Mouse (Mus musculus) adrenal gland, postnatal 10 days (tissue): ENCODE measurements at regions not wholly inside any gene's neighbourhood (a gene's known extent, or its start where the extent isn't known, plus 50 kb on each side); places are given as distances from the start of the nearest gene placed in this dataset.
A peak's percentile ranks its signal among the peaks of the same experiment; 100 is the strongest.

Experiments
- DNase-seq: peaks from one replicate; pipeline ENCODE4 v3.0.0; 2021; ENCODE audit warnings: mixed read lengths

DNA sequence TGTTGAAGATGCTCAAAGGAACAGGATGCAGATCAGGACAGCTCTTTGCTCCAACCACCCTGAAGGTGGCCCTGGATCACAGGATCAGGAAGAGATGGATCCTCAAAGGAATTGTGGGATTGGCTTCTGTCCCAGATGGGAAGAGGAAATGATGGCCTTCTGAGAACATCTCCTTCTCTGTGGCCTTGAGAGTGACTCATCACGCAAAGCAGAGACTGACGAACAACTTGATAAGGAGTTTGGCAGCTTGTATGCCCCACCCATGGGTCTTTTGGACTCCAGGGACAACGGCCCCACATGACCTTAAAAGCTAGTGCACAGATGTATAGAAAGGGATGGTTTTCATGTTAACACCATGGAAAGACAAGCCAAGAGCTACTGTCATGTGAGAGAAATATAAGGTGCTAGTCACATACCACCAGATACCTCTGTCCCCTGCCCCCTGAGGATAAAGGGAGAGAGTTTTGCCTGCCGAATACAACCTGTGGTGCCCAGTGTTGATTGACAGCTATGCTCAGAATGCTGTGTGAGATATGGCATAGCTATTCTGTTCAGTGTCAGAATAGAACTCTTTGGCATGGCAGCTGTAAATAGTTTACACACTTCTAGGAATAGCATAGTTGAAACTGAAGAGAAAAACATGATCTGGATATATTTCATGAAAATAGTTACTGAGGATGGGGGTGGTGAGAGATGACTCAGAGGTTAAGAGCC is 109.2 kb upstream of the S1pr3 start:
- DNase-seq = peak; percentile 51

DNA sequence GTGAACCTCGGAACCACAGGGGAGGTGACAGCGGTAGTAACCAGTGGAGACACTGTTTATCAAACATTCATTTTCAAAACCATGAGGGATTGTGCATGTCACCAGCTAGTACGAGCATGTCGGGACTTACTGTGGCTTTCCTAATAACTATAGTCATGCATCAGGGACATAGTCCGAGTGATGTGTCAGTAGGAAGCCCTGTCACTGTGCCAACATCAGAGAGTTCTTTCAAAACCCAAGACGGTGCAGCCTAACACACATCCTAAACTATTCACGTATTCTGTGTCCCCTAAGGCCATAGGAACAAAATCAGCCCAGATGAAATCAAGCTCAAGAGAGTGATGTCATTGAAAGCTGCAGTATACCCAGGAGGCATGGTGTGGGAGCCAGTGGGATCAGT is 107.0 kb upstream of the S1pr3 start:
- DNase-seq = no peak

DNA sequence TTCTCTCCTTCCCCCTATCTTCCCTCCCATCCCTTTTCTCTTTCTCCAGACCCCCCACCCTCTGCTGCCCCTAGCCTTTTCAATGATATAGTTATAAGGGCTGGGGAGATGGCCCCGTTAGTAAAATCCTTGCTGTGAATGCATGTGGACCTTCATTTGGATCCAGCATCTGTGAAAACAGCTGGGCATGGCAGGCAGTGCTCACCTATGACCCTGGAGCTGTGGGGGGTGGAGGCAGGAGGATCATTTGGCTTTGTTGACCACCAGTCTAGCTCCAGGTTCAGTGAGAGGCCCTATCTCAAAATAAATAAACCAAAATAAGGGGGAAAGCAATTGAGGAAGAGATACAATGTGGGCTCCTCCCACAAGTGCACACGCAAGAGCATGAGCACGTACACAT is 105.3 kb upstream of the S1pr3 start:
- DNase-seq = no peak

DNA sequence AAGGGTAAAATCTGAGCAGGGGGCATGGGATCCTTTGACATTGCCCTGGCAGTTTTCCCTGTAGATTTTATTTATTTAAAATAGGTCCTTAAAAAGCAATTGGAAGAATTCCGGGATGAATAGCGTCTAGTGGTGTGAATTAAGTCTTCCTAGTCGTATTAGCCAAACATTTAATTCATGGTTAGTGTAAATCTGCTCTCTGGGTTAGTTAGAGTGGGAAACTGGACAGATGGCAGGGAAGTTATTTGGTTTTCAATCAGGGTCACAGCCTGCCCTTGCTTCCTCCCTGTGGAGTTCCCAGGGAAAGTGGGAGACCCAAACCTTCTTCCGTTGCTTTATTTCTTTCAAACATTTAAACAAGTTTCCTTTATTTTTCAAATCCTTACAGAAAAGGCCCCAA is 103.8 kb upstream of the S1pr3 start:
- no peak for DNase-seq

DNA sequence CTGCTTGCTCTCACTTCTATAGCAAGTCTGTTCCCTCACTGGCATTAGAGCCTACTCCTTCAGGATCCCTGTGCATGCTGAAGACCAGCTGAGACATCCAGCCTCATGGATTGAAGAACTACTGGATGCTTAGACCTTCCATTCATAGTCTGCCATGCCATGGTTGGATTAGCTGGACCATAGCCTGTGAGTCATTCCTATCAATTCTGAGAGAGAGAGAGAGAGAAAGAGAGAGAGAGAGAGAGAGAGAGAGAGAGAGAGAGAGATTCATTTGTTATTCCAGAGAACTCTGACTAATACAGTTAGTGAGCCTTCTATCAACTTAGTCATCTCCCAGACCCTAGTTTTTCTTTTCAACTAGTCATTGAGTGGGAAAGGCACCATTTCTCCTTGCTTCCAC is 99.0 kb upstream of the S1pr3 start:
- no peak for DNase-seq

DNA sequence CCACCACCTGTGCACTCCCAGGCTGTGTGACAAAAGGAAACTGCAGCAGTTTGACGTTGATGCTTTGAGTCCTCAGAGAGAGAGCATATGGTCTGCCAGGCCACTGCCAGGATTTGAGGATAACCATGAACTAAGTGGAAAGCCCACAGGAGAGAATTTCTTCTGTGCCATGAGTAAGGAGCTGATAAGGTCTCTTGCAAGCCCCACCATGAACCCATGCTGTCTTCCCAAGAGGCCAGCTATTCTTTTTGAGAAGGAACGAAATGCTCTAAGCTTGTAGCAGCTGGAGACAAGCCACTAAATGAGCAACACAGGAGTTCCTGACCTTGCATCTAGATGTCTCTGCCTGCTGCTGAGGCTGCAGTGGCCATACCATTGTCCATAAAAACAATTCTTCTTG is 98.4 kb upstream of the S1pr3 start:
- DNase-seq = no peak

DNA sequence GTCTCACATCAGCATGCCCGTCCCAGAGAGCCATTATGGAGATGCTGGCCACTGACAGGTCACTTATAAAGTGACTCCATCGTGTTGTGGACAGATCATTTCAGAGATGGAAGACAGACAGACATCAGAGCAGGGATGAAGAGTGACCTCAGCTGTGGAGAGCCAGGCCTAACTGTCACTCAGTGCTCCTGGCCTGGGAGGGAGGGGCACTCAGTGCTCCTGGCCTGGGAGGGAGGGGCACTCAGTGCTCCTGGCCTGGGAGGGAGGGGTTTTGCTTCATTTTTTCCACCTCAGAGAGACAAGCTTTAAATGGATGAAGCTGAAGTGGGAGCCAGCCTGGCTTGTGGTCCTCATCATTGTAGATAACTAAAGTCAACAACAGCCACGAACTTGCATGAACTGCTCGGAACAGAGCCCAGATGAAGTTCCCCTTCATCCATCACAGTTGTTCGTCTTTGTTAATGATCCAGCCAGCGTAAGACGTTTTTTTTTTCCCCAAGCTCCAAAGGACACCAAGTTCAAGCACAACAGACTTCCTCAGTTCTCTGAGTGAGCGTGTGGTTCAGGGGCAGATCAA is 96.7 kb upstream of the S1pr3 start:
- DNase-seq = no peak

DNA sequence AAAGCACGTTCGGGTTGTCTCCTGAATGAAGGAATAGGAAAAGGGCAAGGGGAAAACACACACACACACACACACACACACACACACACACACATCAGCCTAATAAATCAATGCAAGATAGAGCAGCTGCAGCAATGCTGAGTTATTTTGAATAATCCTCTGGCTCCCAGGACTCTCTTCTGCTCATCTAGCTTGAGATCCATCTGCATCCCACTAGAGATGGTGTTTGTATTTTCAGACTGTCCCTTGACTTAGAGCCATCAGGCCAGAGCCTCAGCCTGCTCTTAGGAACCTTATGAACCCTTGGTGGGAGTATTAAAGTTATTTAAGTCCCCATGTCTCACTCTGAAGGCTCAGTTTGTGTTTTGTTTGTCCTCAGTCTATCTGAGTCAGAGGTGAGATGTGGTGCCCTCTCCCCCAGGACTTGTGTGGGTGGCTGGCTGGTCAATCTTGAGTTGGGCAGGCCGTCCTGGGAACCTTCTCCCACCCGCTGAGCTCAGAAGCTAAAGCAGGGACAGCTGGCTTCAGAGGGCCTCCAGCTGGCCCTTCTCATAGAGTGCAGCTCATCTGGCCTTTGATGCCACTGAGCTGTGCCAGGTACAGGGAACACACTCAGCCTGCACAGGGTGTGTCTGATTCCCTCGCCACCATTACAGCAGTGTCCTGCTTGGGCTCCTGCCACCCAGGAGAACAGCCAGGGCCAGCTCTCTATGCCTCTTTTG is 95.1 kb upstream of the S1pr3 start:
- DNase-seq = no peak

DNA sequence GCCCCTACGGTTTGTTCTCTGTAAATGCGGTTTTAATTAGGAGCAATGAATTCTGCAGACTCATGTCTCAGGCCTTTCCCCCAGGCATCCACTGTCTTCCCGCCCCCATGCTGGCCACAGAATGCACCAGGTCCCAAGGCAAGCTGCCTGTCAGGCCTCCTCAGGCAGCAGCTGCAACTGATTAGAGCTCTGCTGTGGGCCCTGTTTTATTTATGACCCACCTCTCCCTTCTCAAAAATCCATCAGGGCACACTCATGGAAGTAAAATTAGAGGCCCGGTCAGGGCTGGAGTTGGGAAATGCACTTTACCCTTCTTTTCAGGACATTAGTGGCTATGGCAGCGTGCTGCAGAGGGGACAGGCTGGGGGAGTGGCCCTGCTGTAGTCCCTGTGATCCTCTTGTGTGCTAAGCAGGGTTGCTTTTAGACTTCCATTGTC is 93.9 kb upstream of the S1pr3 start:
- peak; percentile 43 for DNase-seq

DNA sequence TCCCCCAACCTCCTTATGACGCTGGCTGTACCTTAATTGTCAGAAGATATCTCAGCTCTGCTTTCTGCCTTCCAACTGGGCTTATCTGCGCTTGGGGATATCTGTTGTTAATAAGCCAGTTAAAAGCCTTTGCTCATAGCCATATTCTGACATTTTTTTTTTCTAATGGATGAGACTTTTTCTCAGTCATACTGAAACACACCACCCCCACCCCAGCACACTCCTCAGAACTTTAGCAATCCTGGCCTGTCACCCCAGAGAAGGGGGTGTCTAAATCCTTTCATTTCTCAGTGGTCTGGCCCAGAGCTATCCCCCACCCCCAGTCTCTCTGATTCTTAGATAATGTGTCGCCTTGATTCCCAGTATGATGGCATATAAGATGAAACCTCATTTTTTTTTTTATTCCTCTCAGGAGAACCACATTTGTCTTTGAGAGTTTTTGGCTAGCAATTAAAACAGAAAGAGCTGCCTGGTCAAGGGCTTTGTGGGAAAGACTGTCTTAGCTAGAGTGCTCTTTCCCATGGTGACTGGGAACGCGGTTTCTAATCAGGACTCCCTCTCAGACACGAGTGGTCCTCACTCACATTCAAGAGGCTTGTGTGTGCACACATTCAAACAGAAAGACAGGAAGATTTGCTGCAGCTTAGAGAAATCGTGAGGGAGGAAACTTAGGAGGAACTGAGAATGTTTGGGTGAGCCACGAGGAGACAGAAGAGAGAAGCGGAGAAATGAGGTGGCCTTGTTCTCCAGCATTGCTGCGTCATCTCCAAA is 93.2 kb upstream of the S1pr3 start:
- no peak for DNase-seq

DNA sequence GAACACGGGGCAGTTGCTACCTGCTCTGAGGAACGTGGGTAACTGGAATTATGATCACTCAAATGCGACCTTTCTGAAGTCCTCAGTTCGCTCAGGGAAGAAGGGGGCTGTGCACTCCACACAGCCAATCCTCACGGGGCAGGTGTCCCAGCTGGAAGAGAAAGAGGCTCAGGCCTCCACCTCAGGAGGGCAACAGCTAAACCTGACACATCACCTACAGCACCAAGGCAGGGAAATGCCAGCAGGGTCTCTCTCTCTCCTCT is 92.7 kb upstream of the S1pr3 start:
- no peak for DNase-seq

DNA sequence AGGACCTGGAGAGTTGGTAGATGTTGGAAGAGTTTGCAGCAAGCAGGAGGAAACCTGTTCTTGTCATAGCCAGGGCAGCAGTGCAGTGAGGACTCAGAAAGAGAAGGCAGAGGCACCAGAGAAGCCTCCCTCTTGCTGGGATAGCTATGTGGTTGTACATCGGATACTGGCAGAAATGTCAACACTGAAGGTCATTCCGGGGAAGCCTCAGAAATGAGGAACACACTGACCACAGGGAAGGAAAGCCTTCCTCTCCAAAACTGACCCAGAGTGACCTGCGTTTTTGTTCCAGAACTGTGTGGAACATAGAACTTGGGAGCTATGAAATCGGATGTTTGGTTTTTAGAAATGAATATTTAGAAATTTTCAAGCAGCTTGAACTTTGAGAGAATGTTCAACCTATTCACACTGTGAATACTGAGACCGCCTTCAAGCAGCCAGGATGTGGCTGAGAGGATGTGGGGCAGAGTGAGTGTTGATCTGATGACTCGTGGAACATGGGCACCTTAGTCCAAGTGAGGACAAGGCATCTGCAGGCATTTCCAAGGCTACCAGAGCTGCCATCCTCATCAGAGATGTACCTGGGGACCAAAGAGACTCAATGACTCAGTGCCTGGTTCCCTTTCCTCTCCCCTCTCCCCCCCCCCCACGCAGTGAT is 85.3 kb upstream of the S1pr3 start:
- no peak for DNase-seq

DNA sequence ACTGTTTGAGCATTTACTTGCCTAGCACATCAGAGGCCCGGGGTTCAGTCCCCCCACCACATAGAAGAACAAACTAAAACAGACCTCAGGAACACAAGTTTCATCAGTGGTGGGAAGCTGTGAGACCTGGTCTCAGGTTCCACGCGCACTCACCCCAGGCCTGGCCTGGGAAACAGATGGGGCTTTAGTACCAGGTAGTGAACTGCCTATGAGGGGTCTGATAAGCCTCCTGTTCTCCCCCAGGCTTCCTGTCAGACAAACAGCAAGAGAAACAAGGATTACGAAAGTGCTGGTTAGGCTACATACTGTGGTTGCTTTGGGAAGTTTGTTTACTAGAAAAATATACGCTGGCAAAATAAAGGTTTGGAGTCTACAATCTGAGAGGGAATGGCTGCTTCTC is 83.7 kb upstream of the S1pr3 start:
- DNase-seq = no peak

DNA sequence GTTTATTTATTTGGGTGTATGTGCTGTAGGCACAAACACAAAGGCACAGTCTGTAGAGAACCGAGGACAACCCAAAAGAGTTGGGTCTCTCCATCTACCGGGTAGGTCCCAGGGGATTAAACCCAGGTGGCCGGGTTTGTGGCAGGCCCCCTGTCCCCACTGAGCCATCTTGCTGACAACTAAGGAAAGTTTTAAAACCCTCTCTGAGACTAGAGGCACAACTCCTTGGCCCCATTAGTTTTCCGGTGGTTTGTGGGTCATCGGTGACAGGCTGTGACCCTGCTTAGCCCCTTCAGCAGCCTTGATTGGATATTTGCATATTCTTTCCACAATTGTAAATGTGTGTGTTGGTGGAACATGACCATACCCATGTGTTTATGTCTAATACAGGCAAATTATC is 83.1 kb upstream of the S1pr3 start:
- DNase-seq = no peak

DNA sequence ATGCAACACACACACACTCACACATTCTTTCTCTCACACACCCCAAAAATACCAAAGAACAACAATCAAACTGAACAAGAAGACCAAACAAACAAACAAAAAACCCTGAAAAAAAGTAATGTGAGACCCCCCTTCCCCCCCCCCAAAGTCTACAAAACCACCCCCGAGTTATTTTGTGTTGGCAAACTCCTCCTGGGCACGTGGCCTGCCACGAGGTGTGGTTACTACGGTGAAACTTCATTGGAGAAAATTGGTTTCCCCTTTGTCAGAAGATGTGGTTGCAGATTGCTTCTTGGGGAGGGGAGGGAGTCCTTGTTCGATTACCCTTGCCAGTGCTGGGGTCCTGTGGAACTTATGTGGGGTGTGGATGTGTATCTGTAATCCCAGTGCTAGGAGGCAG is 82.3 kb upstream of the S1pr3 start:
- no peak for DNase-seq

DNA sequence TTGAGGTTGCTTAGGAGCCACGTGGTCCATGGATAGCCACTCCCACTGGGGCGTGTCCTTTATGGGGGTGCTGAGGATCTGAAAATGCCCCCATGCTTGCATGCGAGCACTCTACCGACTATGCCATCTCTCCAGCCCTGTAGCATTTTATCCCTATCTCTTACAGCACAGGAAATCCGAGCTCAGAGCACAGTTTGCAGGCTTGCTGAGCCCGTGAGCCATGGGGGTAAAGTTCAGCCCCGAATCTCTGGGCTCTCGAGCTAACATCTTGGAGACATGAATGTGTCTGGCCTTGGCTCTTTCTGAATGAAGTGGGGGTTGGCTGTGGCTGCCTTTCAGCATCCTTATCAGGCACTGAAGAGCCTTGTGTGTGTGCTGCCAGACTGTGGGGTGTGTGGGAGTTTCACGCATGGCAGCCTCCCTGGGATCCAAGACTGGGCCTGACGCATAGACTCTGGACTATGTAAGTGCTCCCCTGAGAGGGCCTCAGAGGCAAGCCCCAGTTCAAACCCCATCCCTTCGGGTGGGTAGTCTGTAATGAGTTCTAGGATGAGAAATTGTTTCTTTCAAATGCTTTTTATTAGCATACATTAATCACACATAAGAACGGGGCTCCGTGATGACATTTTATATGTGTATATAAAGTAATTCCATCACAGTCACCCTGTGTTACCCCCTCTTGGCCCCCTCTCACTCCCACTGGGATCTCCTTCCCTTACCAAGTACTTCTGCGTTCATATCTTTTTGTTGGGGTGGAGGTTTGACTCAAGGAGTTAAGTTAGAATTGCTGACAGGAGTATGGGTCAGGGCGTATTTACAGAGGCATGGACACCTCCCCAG is 80.1 kb upstream of the S1pr3 start:
- DNase-seq = peak; percentile 20

DNA sequence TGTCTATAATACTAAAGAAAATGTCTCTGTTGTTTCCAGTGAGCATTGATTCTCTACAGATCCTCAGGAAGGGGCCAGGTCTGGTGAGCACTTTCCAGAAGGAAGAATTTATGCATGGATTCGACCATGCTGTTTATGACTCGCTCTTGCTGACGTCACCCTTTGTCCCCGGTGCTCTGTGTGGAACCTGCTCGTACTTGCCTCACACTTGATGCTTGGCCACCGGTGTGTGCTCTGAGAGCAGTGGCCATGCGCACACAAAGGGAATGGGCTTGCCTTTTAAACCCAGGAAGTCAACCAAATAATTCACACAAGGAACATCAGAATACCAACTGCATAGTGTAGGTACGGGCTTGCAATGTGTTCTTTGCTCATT is 79.5 kb upstream of the S1pr3 start:
- DNase-seq = no peak

DNA sequence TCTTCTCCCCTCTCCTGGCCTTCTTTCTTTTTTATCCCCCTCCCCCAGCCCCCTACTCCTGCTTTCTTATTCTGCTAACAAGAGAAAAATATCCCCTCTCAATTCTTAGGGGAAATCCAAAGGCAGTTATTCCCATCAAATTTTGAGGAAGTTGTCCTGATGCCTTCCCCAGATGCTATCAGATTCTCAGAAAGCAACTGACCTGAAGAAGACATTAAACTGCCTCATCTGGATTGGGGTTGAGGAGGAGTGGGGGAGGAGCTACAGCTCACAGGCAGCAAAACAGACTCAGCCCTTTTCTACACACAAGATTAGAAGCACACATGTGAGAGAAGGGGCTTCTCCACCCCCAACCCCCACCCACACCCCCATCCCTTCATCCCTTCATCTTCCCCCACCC is 78.7 kb upstream of the S1pr3 start:
- no peak for DNase-seq

DNA sequence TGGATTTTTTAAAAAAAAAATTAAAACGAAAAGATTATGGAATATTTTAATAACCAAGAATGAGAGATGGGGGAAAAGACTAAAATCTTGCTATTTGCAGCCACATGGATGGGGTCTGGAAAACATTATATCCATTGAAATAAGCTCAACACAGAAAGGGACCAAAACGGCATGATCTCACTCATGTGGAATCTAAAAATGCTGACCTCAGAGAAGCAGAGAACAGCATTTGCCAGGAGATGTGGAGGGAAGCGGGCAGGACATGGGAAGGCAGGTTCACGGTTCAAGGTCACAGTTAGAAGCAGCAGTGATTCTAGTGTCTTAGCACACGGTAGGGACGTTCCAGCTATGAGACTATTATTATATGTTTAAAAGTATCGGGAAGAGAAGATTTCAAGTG is 76.2 kb upstream of the S1pr3 start:
- no peak for DNase-seq

DNA sequence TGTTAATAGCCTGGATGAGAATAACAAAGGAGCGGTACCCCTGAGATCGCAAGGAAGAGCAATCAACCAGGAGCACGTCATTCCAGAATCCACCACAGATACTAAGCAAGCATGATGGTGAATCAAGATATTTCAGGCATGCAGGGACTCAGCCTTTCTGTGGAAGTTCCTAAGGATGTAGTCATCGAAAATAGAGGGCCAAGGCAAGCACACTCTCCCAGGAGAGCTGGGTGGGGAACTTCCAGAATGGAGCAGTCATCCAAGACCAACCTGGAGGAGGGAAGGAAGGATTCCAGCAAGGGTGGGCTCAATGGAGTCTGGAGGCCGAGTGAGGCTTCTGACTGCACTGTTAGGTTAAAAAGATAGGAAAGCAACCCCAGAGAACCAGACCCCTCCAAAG is 75.0 kb upstream of the S1pr3 start:
- no peak for DNase-seq

DNA sequence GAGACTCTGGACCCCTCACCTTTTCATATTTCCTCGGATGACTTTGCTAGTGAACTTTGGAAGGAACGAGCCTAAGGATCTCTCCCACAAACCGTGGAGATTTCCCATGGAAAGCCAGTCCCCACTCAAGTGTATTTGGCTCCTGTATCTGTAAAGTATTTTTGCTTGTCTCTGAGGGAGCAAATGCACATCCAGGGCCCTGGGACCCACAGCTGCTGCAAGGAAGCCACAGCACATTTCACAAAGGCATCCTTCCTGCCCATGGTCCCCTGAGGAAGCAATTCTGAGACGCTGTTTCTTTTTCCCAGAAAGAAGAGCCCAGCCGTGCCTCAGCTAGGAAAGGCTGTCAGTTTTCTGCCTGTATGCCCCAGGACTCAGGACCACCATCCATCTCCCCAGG is 71.7 kb upstream of the S1pr3 start:
- DNase-seq = no peak

DNA sequence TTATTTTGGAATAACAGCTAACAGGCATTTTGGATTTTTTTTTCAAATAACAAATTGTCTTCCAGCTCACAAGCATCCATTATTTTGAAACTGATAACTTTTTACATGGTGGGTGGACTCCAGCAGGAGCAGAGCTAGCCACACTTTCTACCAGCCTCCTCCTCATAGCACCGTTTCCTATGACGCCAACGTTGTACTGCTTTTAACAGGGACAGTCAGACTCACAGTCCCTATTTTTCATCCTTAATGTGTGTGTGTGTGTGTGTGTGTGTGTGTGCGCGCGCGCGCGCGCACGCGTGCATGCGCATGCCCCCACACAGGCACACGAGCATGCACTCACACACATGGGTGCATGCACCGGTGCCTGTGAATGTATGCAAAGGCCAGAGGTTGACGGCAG is 70.5 kb upstream of the S1pr3 start:
- no peak for DNase-seq
